Mouse (Mus musculus) gastrocnemius, postnatal 36 days (tissue): ENCODE results near the gene Gbp9. TPM values are rescaled to one million over a fixed set of nuclear protein-coding genes. Genes with fewer than 3 reads are reported as not detected.
"Not testable (repeated sequence)": the region's sequence is repeated elsewhere in the genome, so short reads cannot be mapped to it uniquely, and the experiment has no call there.

Source experiments
- DNase-seq, 2 experiments: peaks; one replicate each; pipeline ENCODE4 v3.0.0; 2022
- intact Hi-C: fragments of 180-260 bp; cut with DNase I; formaldehyde crosslinking; loops from one replicate; pipeline ENCODE4 v1.15.1; 2025
- long read RNA-seq, 2 experiments: library from polyadenylated mRNA; stranded (forward); transcript quantifications; one replicate each; pipeline ENCODE4 v2.0.0; 2021
- total RNA-seq, 2 experiments: library from RNA; stranded (reverse); gene quantifications; 2 replicates each; pipeline ENCODE4 v1.2.3; 2021

The Gbp9 gene
- 1 to 10 TPM; 3.0 to 3.3 TPM for total RNA-seq
- long read RNA-seq, experiment 1, full-length matches to known transcripts = 1 of 1 reads
- long read RNA-seq, experiment 1, partial matches to known transcripts = 0 of 1 reads
- long read RNA-seq, experiment 1, other reads (novel, unspliced or antisense) = 0 of 1 reads
- long read RNA-seq, experiment 2 = 0 reads

GRCm38 (mm10) chr5:105139409-105140088 lies at the start of gene Gbp9, which contains the start of the genes Gbp8 and Gbp4:
TSS of gene Gbp9 (minus strand) at chr5:105139539.
TSS of gene Gbp8 (minus strand) at chr5:105139540.
TSS of gene Gbp4 (minus strand) at chr5:105139586.
- intact Hi-C loops, DNase-seq: not testable (repeated sequence)

- no peak for DNase-seq
- intact Hi-C loops = no loop called here
Observed at GRCm38 (mm10) chr5:105181446-105181845, 42.1 kb upstream of the Gbp9 start.

GRCm38 (mm10) chr5:105156582-105156981 lies 17.2 kb upstream of the Gbp9 start:
- DNase-seq = no peak
- intact Hi-C loops = no loop called here

DNA sequence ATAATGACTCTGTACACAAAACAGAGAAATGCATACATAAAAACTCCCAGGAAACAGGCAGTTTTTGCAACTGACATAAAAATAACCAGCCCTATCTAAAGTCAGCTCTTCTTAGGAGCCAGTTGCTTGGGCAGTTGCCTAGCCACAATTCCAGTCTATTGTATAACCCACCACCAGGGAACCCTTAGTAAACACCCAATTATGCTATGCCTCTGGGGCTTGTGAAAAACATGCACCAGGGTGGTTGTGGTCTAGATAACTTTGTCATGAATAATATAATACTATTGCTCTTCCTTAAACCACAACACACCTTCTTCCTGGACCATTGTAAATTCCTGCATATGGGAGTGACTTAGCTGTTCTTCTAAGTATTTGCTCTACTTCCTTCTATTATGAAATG lies 14.7 kb upstream of the Gbp9 start:
- intact Hi-C loops = no loop called here
- DNase-seq = no peak

- DNase-seq, intact Hi-C loops: not testable (repeated sequence)
Observed at GRCm38 (mm10) chr5:105148062-105148461, 8.7 kb upstream of the Gbp9 start.

GRCm38 (mm10) chr5:105146447-105146846 lies 7.1 kb upstream of the Gbp9 start:
- intact Hi-C loops = no loop called here
- no peak for DNase-seq

DNA sequence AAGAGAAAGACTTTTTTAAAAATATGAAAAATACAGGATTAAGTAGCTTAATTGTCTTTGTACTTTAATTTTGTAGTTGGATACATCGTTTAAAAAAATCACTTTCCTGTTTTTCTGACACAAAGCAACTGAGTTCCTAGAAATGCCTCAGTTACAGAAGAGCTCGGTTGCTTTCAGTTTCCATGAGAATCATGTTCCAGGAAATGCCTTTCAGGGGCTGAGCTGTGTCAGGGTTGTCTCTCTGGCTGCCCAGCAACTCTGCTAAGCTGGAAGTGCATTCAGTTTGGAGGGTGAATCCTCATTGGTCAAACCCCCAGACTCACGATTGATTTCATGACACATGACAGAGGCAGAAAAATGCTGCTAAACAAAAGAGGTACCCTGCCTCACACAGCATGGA lies 6.4 kb upstream of the Gbp9 start:
- DNase-seq, intact Hi-C loops: not testable (repeated sequence)

DNA sequence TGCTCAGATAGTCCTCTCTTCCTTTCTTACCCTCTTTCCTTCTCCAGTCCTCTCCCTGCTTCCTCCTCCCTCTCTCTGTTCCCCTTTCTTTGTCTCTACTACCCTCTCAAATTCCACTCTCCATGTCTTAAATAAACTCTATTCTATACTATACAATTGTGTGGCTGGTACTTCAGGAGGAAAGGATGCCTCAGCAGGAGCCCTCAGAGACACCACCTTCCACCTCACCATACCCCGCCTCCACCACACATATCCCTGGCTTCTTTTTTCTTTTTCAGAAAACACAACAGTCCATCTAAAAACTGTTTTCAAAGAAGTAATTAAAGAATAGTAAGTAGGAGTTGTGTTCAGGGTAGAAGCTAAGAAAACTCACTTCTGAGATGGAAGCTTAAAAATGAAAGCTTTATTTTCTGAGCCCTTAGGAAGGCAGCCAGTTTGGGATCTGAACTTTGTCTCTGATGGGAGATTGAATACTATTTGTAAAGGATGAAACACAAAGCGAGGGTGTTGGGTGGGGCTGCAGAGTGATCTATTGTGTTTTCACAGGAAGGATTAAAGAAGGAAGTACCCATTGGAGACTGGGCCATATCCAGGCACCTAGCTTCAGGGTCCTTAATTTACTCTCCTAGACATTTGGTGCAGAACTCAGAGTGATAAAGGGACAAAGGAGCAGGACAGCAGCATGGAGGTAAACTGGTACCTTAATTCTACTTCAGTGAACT lies 911 bp upstream of the Gbp9 start:
- DNase-seq, intact Hi-C loops: not testable (repeated sequence)

DNA sequence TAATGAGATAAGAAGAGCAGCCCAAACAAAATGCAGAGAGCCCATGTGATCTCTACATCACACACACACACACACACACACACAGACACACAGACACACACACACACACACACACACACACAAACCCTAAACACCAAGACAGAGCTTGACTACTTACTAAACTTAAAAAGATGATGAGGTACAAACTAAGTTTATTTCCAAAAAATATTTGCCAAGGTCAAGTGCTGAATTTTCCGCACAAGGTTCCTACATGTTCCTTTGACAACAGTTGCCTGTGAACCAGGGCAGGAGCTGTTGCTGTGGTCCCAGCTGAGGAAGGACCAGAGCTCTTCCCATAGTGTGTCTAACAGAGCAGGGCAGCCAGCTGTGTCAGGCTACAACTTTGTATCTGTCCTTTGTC lies 433 bp downstream of the Gbp9 start:
- no peak for DNase-seq
- intact Hi-C loops = no loop called here

- intact Hi-C loops, DNase-seq: not testable (repeated sequence)
Observed at GRCm38 (mm10) chr5:105136706-105137304, 2.5 kb downstream of the Gbp9 start.

- DNase-seq, intact Hi-C loops: not testable (repeated sequence)
Observed at GRCm38 (mm10) chr5:105121731-105122130, 17.6 kb downstream of the Gbp9 start.

GRCm38 (mm10) chr5:105115740-105116139 lies 23.6 kb downstream of the Gbp9 start:
- intact Hi-C loops = loop anchor here (2.0 kb wide), 1 partner anchor 19 kb away; no protein-coding TSS in a partner anchor
- no peak for DNase-seq

- intact Hi-C loops = loop anchor here (2.0 kb wide), 1 partner anchor 20 kb away; no protein-coding TSS in a partner anchor
- DNase-seq = no peak
Observed at GRCm38 (mm10) chr5:105114696-105115095, 24.6 kb downstream of the Gbp9 start.

GRCm38 (mm10) chr5:105113656-105114055 lies 25.7 kb downstream of the Gbp9 start:
- no peak for DNase-seq
- intact Hi-C loops = loop anchor here (2.0 kb wide), 1 partner anchor 21 kb away; no protein-coding TSS in a partner anchor

- intact Hi-C loops = not testable (repeated sequence)
- DNase-seq = peak; percentile 32 to 44
Observed at GRCm38 (mm10) chr5:105110271-105110852, 29.0 kb downstream of the Gbp9 start.

DNA sequence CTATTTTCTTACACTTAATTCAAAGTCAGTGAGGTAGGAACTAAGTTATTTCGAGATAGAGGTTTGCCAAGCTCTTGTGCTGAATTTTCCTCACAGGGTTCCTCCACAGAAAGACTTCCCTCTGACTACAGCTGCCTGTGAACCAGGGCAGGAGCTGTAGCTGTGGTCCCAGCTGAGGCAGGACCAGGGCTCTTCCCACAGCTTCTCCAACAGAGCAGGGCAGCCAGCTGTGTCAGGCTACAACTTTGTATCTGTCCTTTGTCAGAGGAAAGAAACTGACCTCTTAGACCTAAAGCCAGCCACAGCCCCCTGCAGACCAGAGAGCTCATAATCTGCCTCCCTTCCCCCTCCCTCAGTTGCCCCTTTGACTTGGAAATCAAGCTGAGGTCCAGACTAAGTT lies 29.6 kb downstream of the Gbp9 start:
- intact Hi-C loops, DNase-seq: not testable (repeated sequence)

DNA sequence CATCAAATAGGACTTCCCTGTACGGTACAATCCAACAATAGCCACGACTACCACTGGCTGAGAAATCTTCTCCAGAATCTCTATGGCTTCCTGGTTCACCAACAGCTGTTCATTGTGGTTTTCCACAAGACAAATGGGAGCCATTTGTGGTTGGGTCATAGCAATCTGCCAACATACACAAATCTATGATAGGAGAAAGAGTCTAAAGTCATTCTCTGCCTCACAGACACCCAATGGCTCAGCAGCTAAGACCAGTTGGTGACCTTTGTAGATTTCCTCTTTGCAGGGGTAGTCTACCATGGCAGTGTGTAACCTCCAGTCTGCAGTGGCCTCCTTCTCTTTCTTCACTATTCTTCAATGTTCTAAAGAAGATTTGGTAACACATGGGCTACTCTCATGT lies 33.6 kb downstream of the Gbp9 start:
- DNase-seq, intact Hi-C loops: not testable (repeated sequence)

DNA sequence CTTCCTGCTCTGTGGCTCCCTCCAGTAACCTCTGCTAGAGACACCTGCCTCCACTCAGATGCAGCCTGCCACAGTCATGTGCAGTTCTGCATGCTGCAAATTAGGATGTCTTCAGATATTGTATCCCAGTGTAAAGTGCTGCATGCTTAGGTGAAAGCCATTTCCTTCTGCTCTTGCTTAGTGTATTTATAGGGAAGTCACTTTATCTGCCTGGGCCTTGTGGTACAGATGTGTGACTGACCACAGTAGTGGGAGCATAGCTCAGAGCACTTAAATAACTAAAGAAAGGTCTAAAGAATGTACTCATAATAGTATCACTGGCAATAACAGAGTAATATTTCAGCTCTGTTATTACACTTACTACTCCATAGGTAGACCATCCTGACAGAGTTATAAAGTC lies 57.4 kb downstream of the Gbp9 start:
- intact Hi-C loops = no loop called here
- DNase-seq = no peak

DNA sequence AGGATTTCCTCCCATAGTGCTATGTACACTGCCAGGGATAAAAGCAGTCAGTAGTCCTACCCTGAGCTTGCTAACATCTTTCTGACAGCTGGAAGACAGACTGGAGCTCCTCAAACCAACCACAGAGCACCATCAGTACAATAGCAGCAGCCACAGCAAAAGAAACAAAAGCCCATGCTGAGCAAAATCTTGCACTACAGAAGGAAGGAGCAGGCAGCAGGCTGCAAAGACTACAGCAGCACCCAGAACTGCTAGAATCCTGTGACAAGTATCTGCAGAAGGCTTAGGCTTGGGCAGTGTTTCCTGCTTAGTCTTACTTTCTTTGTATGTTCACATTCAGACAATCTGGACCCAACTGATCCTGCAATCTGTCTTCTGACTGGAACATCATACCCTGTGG lies 71.0 kb downstream of the Gbp9 start:
- intact Hi-C loops, DNase-seq: not testable (repeated sequence)

GRCm38 (mm10) chr5:105064443-105064842 lies 74.9 kb downstream of the Gbp9 start:
- DNase-seq, intact Hi-C loops: not testable (repeated sequence)
